Mouse (Mus musculus) bone marrow, adult 2 months (tissue): ENCODE measurements around the gene Myo10. TPM values are rescaled to one million over a fixed set of nuclear protein-coding genes. Genes with fewer than 3 reads are reported as not detected.

Source experiments
- H3K27ac ChIP-seq: fragments of 200-500 bp; 2 replicates; pipeline ENCODE4 v1.5.1; 2012; ENCODE audit warnings: low read depth, mild to moderate bottlenecking, control low read depth, inconsistent platforms, low read length; ENCODE audit not compliant: control insufficient read depth, poor library complexity, insufficient read depth
- H3K4me1 ChIP-seq: fragments of 200-500 bp; 2 replicates; pipeline ENCODE4 v1.6.1; 2011; ENCODE audit warnings: low read length; ENCODE audit not compliant: control insufficient read depth, insufficient read depth
- H3K4me3 ChIP-seq: fragments of 200-500 bp; replicated peaks from 2 replicates; pipeline ENCODE3; 2011; ENCODE audit warnings: mild to moderate bottlenecking, low read depth, low read length, control low read depth; ENCODE audit not compliant: control insufficient read depth
- CTCF ChIP-seq: fragments of 200-500 bp; IDR thresholded peaks from 2 replicates; pipeline ENCODE4 v1.5.1; 2011; ENCODE audit warnings: low read length, control low read depth; ENCODE audit not compliant: control insufficient read depth, insufficient read depth
- POLR2A ChIP-seq: fragments of 200-500 bp; IDR thresholded peaks from 2 replicates; pipeline ENCODE4 v1.6.1; 2011; ENCODE audit warnings: low read depth, mild to moderate bottlenecking, control low read depth, low read length, borderline replicate concordance; ENCODE audit not compliant: control insufficient read depth
- WGBS: fragments of 180-500 bp; shearing (Covaris S2); methylation state at CpG from one replicate; pipeline ENCODE4 v1.1.7; 2018; 5-methylcytosine and 5-hydroxymethylcytosine counted together
- polyA plus RNA-seq: library from polyadenylated mRNA; stranded (reverse); fragments of >200 nt; gene quantifications from 2 replicates; pipeline ENCODE4 v1.2.4, GENCODE M21; 2011; ENCODE audit warnings: low replicate concordance; ENCODE audit not compliant: missing spikeins, insufficient read depth, insufficient read length

Myo10 gene
- polyA plus RNA-seq, 1 experiment, result 19.1 TPM

DNA sequence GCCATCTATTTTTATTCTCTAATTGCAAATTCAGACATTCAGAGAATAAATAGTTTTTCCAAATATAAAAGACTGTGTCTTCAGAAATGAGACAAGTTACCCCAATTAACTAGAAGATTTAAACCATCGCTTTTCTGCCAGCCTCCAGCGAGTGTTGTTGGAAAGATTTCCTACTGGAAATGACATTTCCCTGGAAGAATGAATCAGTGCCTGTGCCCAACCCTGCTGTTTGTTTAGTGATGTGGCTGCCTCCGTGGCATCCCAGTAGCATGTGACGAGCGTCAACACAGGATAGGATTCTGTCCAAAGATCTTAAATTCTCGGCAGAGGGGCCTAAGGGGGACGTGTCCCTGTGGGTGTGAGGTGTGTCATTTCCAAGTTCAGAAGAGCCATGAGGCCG is 179.9 kb downstream of the Myo10 start:
- 82% methylated on average over 8 of the region's 8 CpGs for WGBS
- no peaks in the 10 kb centered on the region for H3K4me1 ChIP-seq
- TF ChIP-seq CTCF, result no peak
- no peak overlapping the region for H3K27ac ChIP-seq
- no peak overlapping the region for H3K4me3 ChIP-seq

DNA sequence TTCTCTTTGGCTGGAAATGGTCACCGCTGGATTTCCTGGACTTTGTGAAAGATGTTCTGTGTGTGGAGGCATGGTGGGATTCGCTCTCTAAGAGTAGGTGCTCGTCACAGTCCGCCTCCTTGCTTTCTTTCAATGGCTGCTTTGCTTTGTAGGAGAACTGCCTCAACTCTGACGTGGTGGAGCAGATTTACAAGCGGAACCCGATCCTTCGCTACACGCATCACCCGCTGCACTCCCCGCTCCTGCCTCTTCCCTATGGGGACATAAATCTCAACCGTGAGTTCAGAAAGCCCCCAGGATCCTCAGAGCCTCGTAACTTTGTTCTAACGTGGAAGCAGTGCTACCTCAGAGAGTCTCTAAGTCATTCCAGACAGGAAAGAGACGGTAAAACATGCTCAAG is 180.8 kb downstream of the Myo10 start:
- Histone ChIP-seq H3K4me1 (no peaks in the 10 kb centered on the region), H3K4me3 (no peak overlapping the region), H3K27ac (no peak overlapping the region)
- TF ChIP-seq POLR2A (no peak), CTCF (no peak)
- 84% methylated on average over 15 of the region's 15 CpGs for WGBS

DNA sequence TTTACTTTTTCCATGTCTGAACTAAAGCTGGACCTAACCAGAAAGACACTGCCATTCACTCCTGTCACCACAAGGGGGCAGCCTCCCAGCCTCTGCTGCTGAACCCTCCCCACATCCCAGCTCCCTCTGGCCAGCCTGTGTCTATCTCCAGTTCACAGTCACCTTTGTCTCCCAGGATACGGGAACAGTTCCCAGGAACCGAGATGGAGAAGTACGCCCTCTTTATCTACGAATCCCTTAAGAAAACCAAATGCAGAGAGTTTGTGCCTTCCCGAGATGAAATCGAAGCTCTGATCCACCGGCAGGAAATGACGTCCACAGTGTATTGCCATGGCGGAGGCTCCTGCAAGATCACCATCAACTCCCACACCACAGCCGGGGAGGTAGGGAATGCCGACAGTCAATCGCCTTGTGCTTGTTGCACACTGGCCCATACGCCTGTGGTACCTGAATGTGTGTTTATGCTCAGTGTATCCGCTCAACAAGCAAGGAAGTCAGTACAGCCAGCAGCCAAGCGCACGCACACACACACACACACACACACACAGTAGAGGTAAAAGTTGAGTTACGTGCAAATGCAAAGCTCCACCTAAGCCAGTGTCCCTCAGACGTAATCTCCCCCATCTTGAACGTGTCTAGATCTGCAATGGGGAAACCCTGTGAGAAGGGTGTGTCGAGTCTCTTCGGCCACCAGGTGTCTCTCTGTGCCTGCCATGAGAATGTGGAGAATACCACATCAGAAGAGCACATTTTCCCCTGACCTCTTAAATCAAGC is 183.2 kb downstream of the Myo10 start:
- Histone ChIP-seq H3K4me1 (no peaks in the 10 kb centered on the region), H3K27ac (no peak overlapping the region), H3K4me3 (no peak overlapping the region)
- TF ChIP-seq POLR2A (no peak), CTCF (peak; percentile 93)
- 62% methylated on average over 21 of the region's 21 CpGs for WGBS

DNA sequence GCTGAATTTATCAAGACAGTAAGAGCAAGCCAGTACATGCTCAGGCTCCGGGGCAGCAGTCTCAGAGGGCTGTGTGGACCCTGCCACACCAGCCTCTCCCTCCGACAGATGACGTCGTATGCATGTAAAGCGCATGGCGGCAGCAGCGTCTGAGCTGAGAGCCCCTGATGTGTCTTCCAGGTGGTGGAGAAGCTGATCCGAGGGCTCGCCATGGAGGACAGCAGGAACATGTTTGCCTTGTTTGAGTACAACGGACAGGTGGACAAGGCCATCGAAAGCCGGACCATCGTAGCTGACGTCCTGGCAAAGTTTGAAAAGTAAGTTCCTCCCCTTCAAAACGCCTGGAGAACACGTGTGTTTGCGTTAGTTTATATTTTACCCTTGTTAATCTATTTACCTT is 184.0 kb downstream of the Myo10 start:
- TF ChIP-seq POLR2A (no peak), CTCF (no peak)
- Histone ChIP-seq H3K4me1 (no peaks in the 10 kb centered on the region), H3K27ac (no peak overlapping the region), H3K4me3 (no peak overlapping the region)
- 90% methylated on average over 17 of the region's 17 CpGs for WGBS

DNA sequence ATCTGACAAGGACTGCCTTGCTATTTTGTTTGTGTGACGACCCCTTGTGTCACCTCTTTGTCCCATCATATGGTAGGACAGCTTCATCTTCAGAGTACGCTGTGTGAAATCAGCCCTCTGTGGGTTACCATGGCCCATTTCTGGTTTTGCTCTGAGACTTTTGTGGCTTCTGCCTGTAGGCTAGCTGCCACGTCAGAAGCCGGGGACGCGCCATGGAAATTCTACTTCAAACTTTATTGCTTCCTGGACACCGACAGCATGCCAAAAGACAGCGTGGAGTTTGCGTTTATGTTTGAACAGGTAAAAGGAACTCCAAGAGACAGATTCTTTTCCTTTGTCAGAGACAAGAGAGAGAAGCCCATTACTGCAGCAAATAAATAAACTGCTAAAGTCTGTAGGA is 184.6 kb downstream of the Myo10 start:
- 82% methylated on average over 9 of the region's 9 CpGs for WGBS
- no peaks in the 10 kb centered on the region for H3K4me1 ChIP-seq
- H3K27ac ChIP-seq, result no peak overlapping the region
- TF ChIP-seq POLR2A (no peak), CTCF (no peak)
- H3K4me3 ChIP-seq, result no peak overlapping the region

DNA sequence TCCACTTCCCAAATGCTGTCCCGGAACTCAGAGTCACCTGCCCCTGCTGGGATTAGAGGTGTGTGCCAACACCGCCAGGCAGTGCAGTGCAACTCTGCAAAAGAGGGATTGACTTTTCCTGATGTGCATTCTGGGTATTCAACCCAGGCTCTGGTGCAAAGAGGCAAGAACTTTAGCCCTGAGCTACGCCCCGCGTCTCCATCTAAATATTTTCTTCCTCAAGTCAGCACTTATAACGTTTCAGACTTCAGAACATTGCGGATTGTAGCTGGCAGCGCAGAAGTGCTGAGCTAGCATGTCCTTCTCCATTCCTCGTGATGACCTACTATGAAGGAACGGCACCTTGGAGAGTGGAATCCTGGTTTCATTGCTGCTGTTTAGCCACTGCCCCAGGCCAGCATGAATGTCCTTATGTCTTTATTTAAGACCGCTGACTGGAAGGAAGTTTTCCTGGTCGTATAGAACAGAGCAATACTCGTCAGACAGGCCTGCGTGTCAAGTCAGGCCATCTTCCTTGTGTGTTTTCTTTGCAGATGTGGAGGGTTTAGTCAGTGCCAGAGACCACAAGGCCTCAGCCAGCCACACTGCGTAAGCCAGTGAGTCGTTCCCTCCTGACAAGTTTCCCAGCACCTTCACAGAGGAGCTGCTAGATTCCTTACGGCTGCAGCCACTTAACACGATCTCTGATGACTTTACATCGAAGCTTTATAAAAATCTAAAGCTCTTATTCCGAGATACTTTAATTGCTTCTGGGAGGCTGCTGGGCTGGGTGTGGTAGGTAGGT is 186.5 kb downstream of the Myo10 start:
- no peak for TF ChIP-seq POLR2A
- TF ChIP-seq CTCF, result no peak
- WGBS, result 84% methylated on average over 20 of the region's 20 CpGs
- no peak overlapping the region for H3K4me3 ChIP-seq
- H3K27ac ChIP-seq, result no peak overlapping the region
- no peaks in the 10 kb centered on the region for H3K4me1 ChIP-seq

DNA sequence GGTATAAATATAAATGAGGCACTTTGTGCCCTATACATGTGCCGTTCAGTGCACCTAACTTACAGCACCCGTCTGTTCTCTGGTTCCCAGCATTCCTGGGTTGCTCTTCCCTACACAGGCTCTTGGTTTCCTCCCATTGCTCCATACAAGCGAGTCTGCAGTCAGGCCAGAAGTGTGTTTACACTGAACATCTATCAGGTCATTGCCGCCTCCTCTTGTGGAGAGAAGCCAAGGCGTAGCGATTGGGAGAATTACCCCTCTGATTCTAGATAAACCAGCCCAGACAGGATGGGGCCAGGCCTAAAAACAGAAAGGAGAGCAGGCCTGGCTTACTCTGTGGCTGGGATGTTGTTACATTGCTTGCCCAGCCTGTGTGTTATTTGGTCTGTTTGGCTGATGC is 187.3 kb downstream of the Myo10 start:
- Histone ChIP-seq H3K4me3 (no peak overlapping the region), H3K27ac (no peak overlapping the region), H3K4me1 (no peaks in the 10 kb centered on the region)
- WGBS, result 83% methylated on average over 6 of the region's 6 CpGs
- no peak for TF ChIP-seq CTCF
- no peak for TF ChIP-seq POLR2A

DNA sequence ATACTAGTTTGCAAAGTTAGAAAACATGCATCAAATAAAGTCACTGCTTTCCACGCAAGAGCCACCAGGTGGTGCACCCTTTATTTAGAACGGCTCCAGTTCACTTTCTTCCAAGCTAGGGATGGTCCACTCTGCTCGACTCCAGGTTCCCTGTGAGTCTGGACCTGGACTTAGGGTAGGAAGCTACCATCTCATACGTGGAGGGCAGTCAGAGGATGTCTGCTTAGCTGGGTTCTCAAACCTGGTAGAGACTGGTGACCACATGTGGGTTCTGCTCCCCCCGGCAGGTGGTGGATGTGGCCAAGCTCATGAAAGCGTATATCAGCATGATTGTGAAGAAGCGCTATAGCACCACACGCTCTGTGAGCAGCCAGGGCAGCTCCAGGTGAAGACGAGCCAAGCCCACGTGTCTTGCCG is 189.5 kb downstream of the Myo10 start:
- Histone ChIP-seq H3K4me3 (peak overlapping the region; percentile 24), H3K4me1 (no peaks in the 10 kb centered on the region), H3K27ac (no peak overlapping the region)
- TF ChIP-seq POLR2A (no peak), CTCF (peak; percentile 18; the same call in 1 of the 2 replicates)
- 42% methylated on average over 11 of the region's 11 CpGs for WGBS

DNA sequence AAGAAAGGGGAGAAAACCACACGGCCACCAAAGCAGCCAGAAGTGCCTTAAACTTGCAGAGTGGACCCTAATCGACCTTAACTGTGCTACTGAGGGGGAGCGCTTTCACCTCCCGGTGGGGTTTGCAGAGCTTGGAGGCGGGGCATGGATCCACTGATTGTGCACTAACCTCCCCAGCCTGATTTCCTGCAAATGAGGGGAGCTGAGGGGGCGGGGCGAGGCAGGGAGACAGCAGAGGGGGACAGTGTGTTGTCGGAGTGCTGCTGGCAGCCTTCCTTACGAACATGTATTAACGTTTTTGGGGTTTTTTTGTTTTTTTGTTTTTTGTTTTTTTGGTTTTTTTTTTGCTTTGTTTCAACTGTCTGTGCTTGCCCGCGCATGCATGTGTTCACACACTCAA is 190.2 kb downstream of the Myo10 start:
- Histone ChIP-seq H3K27ac (no peak overlapping the region), H3K4me3 (peak overlapping the region; percentile 24), H3K4me1 (no peaks in the 10 kb centered on the region)
- TF ChIP-seq POLR2A (no peak), CTCF (no peak)
- WGBS, result 30% methylated on average over 12 of the region's 12 CpGs
